Mouse (Mus musculus): ENCODE data around the gene Arl5c. TPM values are rescaled to one million over a fixed set of nuclear protein-coding genes. Genes with fewer than 3 reads are reported as not detected.
A peak's percentile ranks its signal among the peaks of the same experiment; 100 is the strongest.

Gene Arl5c
- polyA plus RNA-seq (2012; ENCODE audit: insufficient read depth, low replicate concordance), result 9.1 TPM in 1 of 2 replicates, not detected in the other

DNA sequence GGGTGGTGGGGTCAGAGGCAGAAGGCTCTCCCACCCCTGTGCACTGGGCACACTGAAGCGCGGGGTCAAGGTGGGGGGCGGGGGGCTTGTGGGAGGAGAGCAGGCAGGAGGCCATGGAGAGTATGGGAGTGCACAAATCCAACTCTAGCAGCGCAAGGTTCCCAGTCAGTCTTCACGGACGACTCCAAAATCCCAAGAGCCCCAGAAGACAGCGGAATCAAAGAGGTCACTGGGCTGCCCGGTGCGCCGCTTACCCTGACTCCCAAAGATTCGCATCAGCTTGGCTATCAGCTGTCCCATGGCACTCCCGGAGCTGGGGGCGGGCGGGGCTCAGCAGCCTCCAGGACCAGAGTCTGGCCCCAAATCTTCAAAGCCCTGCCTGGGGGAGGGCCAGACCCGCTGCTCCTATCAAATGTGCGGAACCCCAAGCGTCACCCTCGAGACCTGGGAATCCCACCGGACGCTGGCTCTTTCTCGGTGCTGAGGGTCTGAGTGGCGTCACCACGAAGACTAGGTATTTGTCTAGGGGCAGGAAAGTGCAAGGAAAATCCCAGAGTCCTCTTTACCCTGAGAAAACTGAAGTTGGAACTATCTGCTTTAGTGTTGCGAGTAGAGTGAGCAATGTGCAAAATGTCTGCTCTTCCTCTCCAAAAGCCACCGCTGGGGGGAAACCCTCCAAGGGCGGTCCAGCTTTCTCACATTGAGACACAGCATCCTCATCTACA is at the start of gene Arl5c:
Gene Arl5c, minus strand, starts transcription at position 618 of the 725 bp plus-strand sequence.
- no peak for TF ChIP-seq FLI1 (IDR thresholded peaks at IDR 0.05; ENCODE audit: low read length)
- TF ChIP-seq GATA1 (IDR thresholded peaks at IDR 0.05; ENCODE audit: borderline replicate concordance, low read length), result no peak
- peaks cover 34% of the 10 kb centered on the region for H3K4me1 ChIP-seq
- H3K27me3 ChIP-seq (replicated peaks), result peaks cover 56% of the 10 kb centered on the region

DNA sequence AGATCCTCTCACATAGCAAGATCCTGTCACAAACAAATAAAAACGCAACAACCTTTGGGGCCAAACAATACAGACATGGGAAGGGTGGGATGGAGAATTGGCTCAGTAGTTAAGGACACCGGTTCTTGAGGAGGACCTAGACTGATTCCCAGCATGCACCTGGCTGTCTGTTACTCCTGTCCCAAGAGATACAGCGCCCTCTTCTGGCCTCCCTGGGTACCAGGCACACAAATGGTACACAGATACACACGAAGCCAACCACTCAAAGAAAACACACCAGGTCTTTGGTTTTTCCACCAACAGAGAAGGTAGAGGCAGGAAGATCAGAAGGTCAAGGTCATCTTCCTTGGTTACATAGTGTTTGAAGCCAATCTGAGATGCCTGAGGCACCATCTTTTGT is 49.6 kb upstream of the Arl5c start:
- TF ChIP-seq GATA1 (IDR thresholded peaks at IDR 0.05; ENCODE audit: borderline replicate concordance, low read length), result no peak
- TF ChIP-seq FLI1 (IDR thresholded peaks at IDR 0.05; ENCODE audit: low read length), result no peak
- Histone ChIP-seq H3K27me3 (replicated peaks) (peaks cover 74% of the 10 kb centered on the region), H3K9me3 (0 out of 2 replicates have a peak, but pooled peaks cover 4% of the 10 kb centered on the region), H3K4me3 (replicated peaks) (no peak overlapping the region), H3K4me1 (peaks cover 19% of the 10 kb centered on the region), H3K36me3 (replicated peaks; ENCODE audit: low read length) (no peaks in the 10 kb centered on the region)

More for the DNA sequence above, at the start of gene Arl5c:
- H3K9me3 ChIP-seq, result no peaks in the 10 kb centered on the region
- H3K36me3 ChIP-seq (replicated peaks; ENCODE audit: low read length), result no peaks in the 10 kb centered on the region
- peak within 1 kb of the TSS; percentile 91 for H3K4me3 ChIP-seq (replicated peaks)

DNA sequence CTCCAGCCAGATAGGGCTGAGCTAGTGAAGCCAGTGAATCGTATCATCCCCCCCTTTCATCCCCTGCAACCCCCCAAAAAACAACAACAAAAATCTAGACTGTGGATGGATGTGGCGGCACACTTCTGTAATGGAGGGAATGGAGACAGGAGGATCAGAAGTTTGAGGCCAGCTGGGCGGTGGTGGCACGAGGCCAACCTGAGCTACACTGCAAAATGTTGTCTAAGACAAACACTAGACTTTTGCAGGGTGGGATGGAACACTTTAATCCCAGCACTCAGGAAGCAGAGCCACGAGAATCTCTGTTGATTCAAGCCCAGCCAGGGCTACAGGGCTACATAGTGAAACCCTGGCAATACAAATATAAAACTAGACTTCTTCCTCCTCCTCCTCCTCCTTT is 48.1 kb upstream of the Arl5c start:
- TF ChIP-seq GATA1 (IDR thresholded peaks at IDR 0.05; ENCODE audit: borderline replicate concordance, low read length) (no peak), FLI1 (IDR thresholded peaks at IDR 0.05; ENCODE audit: low read length) (no peak)

GRCm38 (mm10) chr11:98042741-98043140 is 46.8 kb upstream of the Arl5c start:
- TF ChIP-seq GATA1 (IDR thresholded peaks at IDR 0.05; ENCODE audit: borderline replicate concordance, low read length) (no peak), FLI1 (IDR thresholded peaks at IDR 0.05; ENCODE audit: low read length) (no peak)
- Histone ChIP-seq H3K36me3 (replicated peaks; ENCODE audit: low read length) (no peaks in the 10 kb centered on the region), H3K4me3 (replicated peaks) (no peak overlapping the region), H3K9me3 (0 out of 2 replicates have a peak, but pooled peaks cover 4% of the 10 kb centered on the region), H3K27me3 (replicated peaks) (peaks cover 67% of the 10 kb centered on the region), H3K4me1 (peaks cover 27% of the 10 kb centered on the region)

More for the DNA sequence above, 48.1 kb upstream of the Arl5c start:
- peaks cover 74% of the 10 kb centered on the region for H3K27me3 ChIP-seq (replicated peaks)
- peaks cover 22% of the 10 kb centered on the region; the same call in 1 of the 2 replicates for H3K4me1 ChIP-seq
- no peaks in the 10 kb centered on the region for H3K36me3 ChIP-seq (replicated peaks; ENCODE audit: low read length)
- no peak overlapping the region for H3K4me3 ChIP-seq (replicated peaks)
- H3K9me3 ChIP-seq, result 0 out of 2 replicates have a peak, but pooled peaks cover 4% of the 10 kb centered on the region

- H3K27me3 ChIP-seq (replicated peaks), result peaks cover 71% of the 10 kb centered on the region
Observed at GRCm38 (mm10) chr11:98040975-98041374, 45.0 kb upstream of the Arl5c start.

DNA sequence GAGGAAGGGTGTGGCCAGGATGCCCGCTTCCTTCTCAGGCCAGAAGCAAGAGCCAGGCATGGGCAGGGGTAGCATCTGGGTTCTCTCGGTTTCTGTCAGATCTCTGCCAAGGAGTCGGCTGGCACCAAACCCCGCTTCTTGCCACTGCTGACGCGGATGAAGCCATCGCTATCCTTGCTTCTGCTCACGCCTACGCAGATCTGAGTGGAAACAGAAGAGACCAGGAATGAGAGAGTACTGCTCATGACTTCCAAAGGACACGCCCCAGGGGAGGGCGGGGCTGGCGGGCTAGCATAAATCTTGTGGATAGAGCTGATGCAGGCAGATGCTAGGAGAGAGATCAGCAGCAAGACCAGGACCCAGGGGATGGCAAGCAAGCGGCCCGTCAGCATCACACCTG is 41.9 kb upstream of the Arl5c start:
- no peaks in the 10 kb centered on the region for H3K36me3 ChIP-seq (replicated peaks; ENCODE audit: low read length)
- TF ChIP-seq GATA1 (IDR thresholded peaks at IDR 0.05; ENCODE audit: borderline replicate concordance, low read length) (no peak), FLI1 (IDR thresholded peaks at IDR 0.05; ENCODE audit: low read length) (no peak)
- H3K27me3 ChIP-seq (replicated peaks), result peaks cover 70% of the 10 kb centered on the region
- H3K9me3 ChIP-seq, result no peaks in the 10 kb centered on the region
- H3K4me1 ChIP-seq, result peaks cover 45% of the 10 kb centered on the region
- H3K4me3 ChIP-seq (replicated peaks), result no peak overlapping the region

More at GRCm38 (mm10) chr11:98040975-98041374, 45.0 kb upstream of the Arl5c start:
- Histone ChIP-seq H3K36me3 (replicated peaks; ENCODE audit: low read length) (no peaks in the 10 kb centered on the region), H3K9me3 (0 out of 2 replicates have a peak, but pooled peaks cover 4% of the 10 kb centered on the region), H3K4me1 (peaks cover 40% of the 10 kb centered on the region), H3K4me3 (replicated peaks) (no peak overlapping the region)
- no peak for TF ChIP-seq FLI1 (IDR thresholded peaks at IDR 0.05; ENCODE audit: low read length)
- no peak for TF ChIP-seq GATA1 (IDR thresholded peaks at IDR 0.05; ENCODE audit: borderline replicate concordance, low read length)

GRCm38 (mm10) chr11:98035977-98036377 is 40.0 kb upstream of the Arl5c start:
- Histone ChIP-seq H3K4me3 (replicated peaks) (peak overlapping the region; percentile 87), H3K9me3 (no peaks in the 10 kb centered on the region)
- TF ChIP-seq GATA1 (IDR thresholded peaks at IDR 0.05; ENCODE audit: borderline replicate concordance, low read length), result no peak
- no peak for TF ChIP-seq FLI1 (IDR thresholded peaks at IDR 0.05; ENCODE audit: low read length)

GRCm38 (mm10) chr11:98034840-98035239 is 38.9 kb upstream of the Arl5c start:
- no peak for TF ChIP-seq FLI1 (IDR thresholded peaks at IDR 0.05; ENCODE audit: low read length)
- TF ChIP-seq GATA1 (IDR thresholded peaks at IDR 0.05; ENCODE audit: borderline replicate concordance, low read length), result no peak
- Histone ChIP-seq H3K36me3 (replicated peaks; ENCODE audit: low read length) (peaks cover 16% of the 10 kb centered on the region), H3K9me3 (no peaks in the 10 kb centered on the region), H3K4me1 (peaks cover 42% of the 10 kb centered on the region), H3K27me3 (replicated peaks) (peaks cover 49% of the 10 kb centered on the region), H3K4me3 (replicated peaks) (no peak overlapping the region)

More at GRCm38 (mm10) chr11:98035977-98036377, 40.0 kb upstream of the Arl5c start:
- peaks cover 58% of the 10 kb centered on the region for H3K27me3 ChIP-seq (replicated peaks)
- H3K36me3 ChIP-seq (replicated peaks; ENCODE audit: low read length), result peaks cover 5% of the 10 kb centered on the region
- H3K4me1 ChIP-seq, result peaks cover 48% of the 10 kb centered on the region

GRCm38 (mm10) chr11:98034061-98034460 is 38.1 kb upstream of the Arl5c start:
- Histone ChIP-seq H3K9me3 (no peaks in the 10 kb centered on the region), H3K27me3 (replicated peaks) (peaks cover 42% of the 10 kb centered on the region)
- TF ChIP-seq GATA1 (IDR thresholded peaks at IDR 0.05; ENCODE audit: borderline replicate concordance, low read length) (no peak), FLI1 (IDR thresholded peaks at IDR 0.05; ENCODE audit: low read length) (no peak)

GRCm38 (mm10) chr11:98031443-98031770 is 35.4 kb upstream of the Arl5c start:
- H3K27me3 ChIP-seq (replicated peaks), result peaks cover 23% of the 10 kb centered on the region
- H3K4me3 ChIP-seq (replicated peaks), result no peak overlapping the region
- peaks cover 35% of the 10 kb centered on the region for H3K36me3 ChIP-seq (replicated peaks; ENCODE audit: low read length)
- peaks cover 34% of the 10 kb centered on the region for H3K4me1 ChIP-seq
- no peak for TF ChIP-seq FLI1 (IDR thresholded peaks at IDR 0.05; ENCODE audit: low read length)
- no peak for TF ChIP-seq GATA1 (IDR thresholded peaks at IDR 0.05; ENCODE audit: borderline replicate concordance, low read length)
- no peaks in the 10 kb centered on the region for H3K9me3 ChIP-seq

More at GRCm38 (mm10) chr11:98034061-98034460, 38.1 kb upstream of the Arl5c start:
- peaks cover 24% of the 10 kb centered on the region for H3K36me3 ChIP-seq (replicated peaks; ENCODE audit: low read length)
- H3K4me3 ChIP-seq (replicated peaks), result no peak overlapping the region
- H3K4me1 ChIP-seq, result peaks cover 36% of the 10 kb centered on the region
